Mouse (Mus musculus) forebrain, embryonic 10.5 days (tissue): ENCODE results near the gene Plch2. TPM values are rescaled to one million over a fixed set of nuclear protein-coding genes. Genes with fewer than 3 reads are reported as not detected.

Experiments
- DNase-seq: peaks from one replicate; pipeline ENCODE4 v3.0.0-alpha.2; 2017; ENCODE audit warnings: low spot score; ENCODE audit errors: extremely low spot score
- H3K27ac ChIP-seq: fragments of 300-500 bp; sonication (generic); 2 replicates; pipeline ENCODE4 v1.5.1; 2016; ENCODE audit warnings: mild to moderate bottlenecking
- H3K27me3 ChIP-seq: fragments of 300-500 bp; sonication (generic); 2 replicates; pipeline ENCODE4 v1.6.1; 2016; ENCODE audit warnings: mild to moderate bottlenecking; ENCODE audit not compliant: poor library complexity, severe bottlenecking
- H3K36me3 ChIP-seq: fragments of 300-500 bp; sonication (generic); replicated peaks from 2 replicates; pipeline ENCODE4 v1.6.1; 2016; ENCODE audit warnings: mild to moderate bottlenecking, moderate library complexity
- H3K4me1 ChIP-seq: fragments of 300-500 bp; sonication (generic); 2 replicates; pipeline ENCODE4 v1.6.1; 2016
- H3K4me3 ChIP-seq: fragments of 300-500 bp; sonication (generic); 2 replicates; pipeline ENCODE4 v1.5.1; 2016; ENCODE audit warnings: mild to moderate bottlenecking, moderate library complexity
- H3K9me3 ChIP-seq: fragments of 300-500 bp; sonication (generic); 2 replicates; pipeline ENCODE4 v1.6.1; 2016; ENCODE audit warnings: mild to moderate bottlenecking, moderate library complexity
- WGBS: fragments of 180-500 bp; shearing (Covaris S2); methylation state at CpG from one replicate; pipeline ENCODE4 v1.1.7; 2016; 5-methylcytosine and 5-hydroxymethylcytosine counted together
- polyA plus RNA-seq: library from polyadenylated mRNA; unstranded; fragments of >200 nt; fragmentation: Nextera tagmentation; extraction: Ambion mirVana; gene quantifications from 2 replicates; pipeline ENCODE4 v1.2.1, GENCODE M21; 2016

Gene Plch2
- polyA plus RNA-seq, 1 experiment from 2014 or later = 0.64 TPM

DNA sequence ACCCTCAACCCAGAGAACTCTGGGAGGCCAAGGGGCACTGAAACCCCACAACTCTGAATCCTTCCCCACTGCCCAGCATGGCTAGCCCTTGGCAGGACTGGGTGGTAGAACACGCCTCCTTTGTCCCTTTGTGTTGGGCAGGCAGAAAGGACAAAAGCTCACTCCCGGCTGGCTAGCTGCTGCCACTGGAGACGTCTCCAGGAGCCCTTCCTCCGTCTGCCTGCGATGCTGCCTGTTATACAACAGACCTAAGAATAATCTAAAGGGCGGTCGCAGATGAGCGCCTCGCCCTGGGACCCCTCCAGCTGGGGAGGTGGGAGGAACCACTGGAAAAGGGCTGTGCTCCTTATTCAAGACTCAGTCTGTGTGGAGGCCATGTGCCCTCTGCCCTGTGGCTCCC lies 16.4 kb downstream of the Plch2 start:
- Histone ChIP-seq H3K27me3 (peaks cover 90% of the 10 kb centered on the region), H3K4me1 (peaks cover 39% of the 10 kb centered on the region), H3K4me3 (no peak overlapping the region), H3K27ac (peak overlapping the region; percentile 68), H3K9me3 (no peaks in the 10 kb centered on the region), H3K36me3 (no peaks in the 10 kb centered on the region)
- peak; percentile 41 for DNase-seq
- WGBS = 14% methylated on average over 9 of the region's 9 CpGs

GRCm38 (mm10) chr4:155034787-155035186 lies 21.8 kb downstream of the Plch2 start:
- no peak overlapping the region for H3K27ac ChIP-seq
- H3K36me3 ChIP-seq = no peaks in the 10 kb centered on the region
- no peaks in the 10 kb centered on the region for H3K9me3 ChIP-seq
- WGBS = 69% methylated on average over 13 of the region's 13 CpGs
- H3K4me1 ChIP-seq = peaks cover 50% of the 10 kb centered on the region
- no peak for DNase-seq
- H3K4me3 ChIP-seq = no peak overlapping the region
- H3K27me3 ChIP-seq = peaks cover 89% of the 10 kb centered on the region

- H3K4me1 ChIP-seq = peaks cover 49% of the 10 kb centered on the region
- H3K4me3 ChIP-seq = no peak overlapping the region
- 27% methylated on average over 7 of the region's 7 CpGs for WGBS
- DNase-seq = no peak
- peaks cover 89% of the 10 kb centered on the region for H3K27me3 ChIP-seq
- no peaks in the 10 kb centered on the region for H3K9me3 ChIP-seq
- 0 out of 2 replicates have a peak overlapping the region, but pooled peaks have one; percentile 9 for H3K27ac ChIP-seq
- no peaks in the 10 kb centered on the region for H3K36me3 ChIP-seq
Measured at GRCm38 (mm10) chr4:155034202-155034601, 22.4 kb downstream of the Plch2 start.

GRCm38 (mm10) chr4:155033115-155033514 lies 23.5 kb downstream of the Plch2 start:
- WGBS = 28% methylated on average over 6 of the region's 6 CpGs

GRCm38 (mm10) chr4:155024170-155025010 lies 32.2 kb downstream of the Plch2 start:
- DNase-seq = no peak
- Histone ChIP-seq H3K4me3 (no peak overlapping the region), H3K9me3 (0 out of 2 replicates have a peak, but pooled peaks cover 4% of the 10 kb centered on the region), H3K4me1 (peaks cover 32% of the 10 kb centered on the region), H3K27ac (peak overlapping the region; percentile 15; the same call in 1 of the 2 replicates), H3K27me3 (peaks cover 28% of the 10 kb centered on the region), H3K36me3 (no peaks in the 10 kb centered on the region)
- WGBS = 86% methylated on average over 11 of the region's 11 CpGs

More at GRCm38 (mm10) chr4:155033115-155033514, 23.5 kb downstream of the Plch2 start:
- peaks cover 55% of the 10 kb centered on the region for H3K4me1 ChIP-seq
- H3K27me3 ChIP-seq = peaks cover 91% of the 10 kb centered on the region
- H3K36me3 ChIP-seq = no peaks in the 10 kb centered on the region
- H3K9me3 ChIP-seq = no peaks in the 10 kb centered on the region
- H3K27ac ChIP-seq = no peak overlapping the region
- no peak for DNase-seq
- no peak overlapping the region for H3K4me3 ChIP-seq

- H3K4me3 ChIP-seq = no peak overlapping the region
- H3K27ac ChIP-seq = no peak overlapping the region
- H3K4me1 ChIP-seq = peaks cover 46% of the 10 kb centered on the region
- DNase-seq = no peak
- H3K36me3 ChIP-seq = no peaks in the 10 kb centered on the region
- 78% methylated on average over 7 of the region's 7 CpGs for WGBS
- H3K27me3 ChIP-seq = peaks cover 39% of the 10 kb centered on the region
- 0 out of 2 replicates have a peak, but pooled peaks cover 4% of the 10 kb centered on the region for H3K9me3 ChIP-seq
Measured at GRCm38 (mm10) chr4:155022228-155022855, 34.2 kb downstream of the Plch2 start.

DNA sequence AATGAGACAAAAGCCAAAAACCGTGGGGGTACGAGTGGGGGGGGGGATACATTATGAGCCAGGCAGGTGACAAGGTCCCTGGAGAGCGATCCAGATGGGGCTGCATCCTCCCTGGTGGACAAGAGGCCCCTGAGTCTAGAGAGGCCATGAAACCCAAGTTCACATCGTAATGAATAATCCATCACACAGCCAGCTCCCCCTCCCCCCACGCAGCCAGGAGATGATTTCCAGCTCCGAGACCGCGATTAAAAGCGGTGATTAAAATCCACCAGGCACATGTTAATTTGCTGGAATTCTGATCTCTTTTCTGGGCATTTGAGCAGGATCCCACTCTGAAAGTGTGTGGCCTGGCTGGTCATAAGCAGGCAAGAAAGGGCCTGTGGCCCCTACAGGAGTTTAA lies 35.8 kb downstream of the Plch2 start:
- peaks cover 53% of the 10 kb centered on the region for H3K4me1 ChIP-seq

GRCm38 (mm10) chr4:155020141-155020540 lies 36.4 kb downstream of the Plch2 start:
- Histone ChIP-seq H3K36me3 (no peaks in the 10 kb centered on the region), H3K27me3 (peaks cover 52% of the 10 kb centered on the region), H3K4me3 (no peak overlapping the region), H3K9me3 (no peaks in the 10 kb centered on the region), H3K4me1 (peaks cover 52% of the 10 kb centered on the region), H3K27ac (no peak overlapping the region)
- DNase-seq = no peak
- WGBS = 73% methylated on average over 1 of the region's 1 CpGs

More for the DNA sequence above, 35.8 kb downstream of the Plch2 start:
- no peak for DNase-seq
- Histone ChIP-seq H3K27ac (no peak overlapping the region), H3K9me3 (no peaks in the 10 kb centered on the region), H3K36me3 (no peaks in the 10 kb centered on the region), H3K4me3 (no peak overlapping the region), H3K27me3 (peaks cover 46% of the 10 kb centered on the region)
- WGBS = 86% methylated on average over 9 of the region's 9 CpGs

DNA sequence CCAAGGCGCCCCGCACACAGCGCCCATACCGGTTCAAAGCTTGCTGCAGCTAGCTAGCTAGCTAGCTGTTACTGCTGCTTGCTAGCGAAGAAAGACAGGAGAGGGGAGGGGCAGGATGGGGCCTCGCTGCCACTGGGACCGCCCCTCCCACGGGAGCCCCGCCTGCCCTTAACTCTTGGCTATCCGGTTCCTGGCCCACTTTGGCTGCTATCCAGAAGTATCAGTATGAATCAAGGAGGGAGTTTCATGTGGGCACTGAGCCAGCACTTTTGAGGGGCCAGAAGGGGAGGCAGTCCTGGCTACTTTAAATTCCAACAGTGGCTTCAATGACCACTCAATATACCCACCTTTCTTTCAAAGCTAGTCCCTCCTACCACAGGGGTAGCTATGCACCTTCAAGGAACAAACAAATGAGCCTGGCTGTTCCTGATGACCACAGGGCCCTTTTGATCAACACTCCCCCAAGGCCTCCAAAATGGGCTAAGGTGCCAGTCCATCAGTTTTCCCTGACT lies 37.2 kb downstream of the Plch2 start:
- H3K4me1 ChIP-seq = peaks cover 53% of the 10 kb centered on the region
- DNase-seq = no peak
- WGBS = under 1% methylated on average over 10 of the region's 10 CpGs

GRCm38 (mm10) chr4:155018601-155019335 lies 37.8 kb downstream of the Plch2 start:
- peaks cover 66% of the 10 kb centered on the region for H3K27me3 ChIP-seq
- peak overlapping the region; percentile 37 for H3K4me3 ChIP-seq
- H3K9me3 ChIP-seq = no peaks in the 10 kb centered on the region
- peak overlapping the region; percentile 31; the same call in 1 of the 2 replicates for H3K27ac ChIP-seq
- DNase-seq = peak; percentile 47
- peaks cover 59% of the 10 kb centered on the region for H3K4me1 ChIP-seq
- WGBS = 5% methylated on average over 15 of the region's 15 CpGs
- no peaks in the 10 kb centered on the region for H3K36me3 ChIP-seq

More for the DNA sequence above, 37.2 kb downstream of the Plch2 start:
- H3K36me3 ChIP-seq = no peaks in the 10 kb centered on the region
- peaks cover 59% of the 10 kb centered on the region for H3K27me3 ChIP-seq
- no peaks in the 10 kb centered on the region for H3K9me3 ChIP-seq
- peak overlapping the region; percentile 37 for H3K4me3 ChIP-seq
- H3K27ac ChIP-seq = peak overlapping the region; percentile 31; the same call in 1 of the 2 replicates

DNA sequence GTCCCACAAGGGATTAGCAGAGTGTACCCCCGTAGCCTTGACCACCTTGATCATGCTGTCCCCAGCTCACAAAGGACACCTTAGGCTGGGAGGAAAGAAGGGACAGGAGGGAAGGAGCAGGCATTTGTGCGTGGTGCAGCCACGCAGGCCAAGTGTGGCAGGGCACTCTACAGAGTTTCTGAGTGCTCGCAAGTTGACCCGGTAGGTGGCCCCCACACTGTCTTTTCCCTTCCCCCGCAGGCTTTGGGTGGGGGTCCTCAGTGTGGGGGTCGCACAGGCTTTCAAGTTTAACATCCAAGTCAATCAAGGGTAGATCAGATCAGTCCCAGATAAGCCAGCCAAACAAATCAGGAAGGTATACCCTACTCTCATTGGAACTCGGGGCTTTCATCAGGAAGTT lies 38.5 kb downstream of the Plch2 start:
- Histone ChIP-seq H3K27ac (no peak overlapping the region), H3K36me3 (no peaks in the 10 kb centered on the region), H3K4me3 (no peak overlapping the region), H3K9me3 (no peaks in the 10 kb centered on the region), H3K27me3 (peaks cover 73% of the 10 kb centered on the region), H3K4me1 (peaks cover 66% of the 10 kb centered on the region)
- 74% methylated on average over 8 of the region's 8 CpGs for WGBS
- no peak for DNase-seq

DNA sequence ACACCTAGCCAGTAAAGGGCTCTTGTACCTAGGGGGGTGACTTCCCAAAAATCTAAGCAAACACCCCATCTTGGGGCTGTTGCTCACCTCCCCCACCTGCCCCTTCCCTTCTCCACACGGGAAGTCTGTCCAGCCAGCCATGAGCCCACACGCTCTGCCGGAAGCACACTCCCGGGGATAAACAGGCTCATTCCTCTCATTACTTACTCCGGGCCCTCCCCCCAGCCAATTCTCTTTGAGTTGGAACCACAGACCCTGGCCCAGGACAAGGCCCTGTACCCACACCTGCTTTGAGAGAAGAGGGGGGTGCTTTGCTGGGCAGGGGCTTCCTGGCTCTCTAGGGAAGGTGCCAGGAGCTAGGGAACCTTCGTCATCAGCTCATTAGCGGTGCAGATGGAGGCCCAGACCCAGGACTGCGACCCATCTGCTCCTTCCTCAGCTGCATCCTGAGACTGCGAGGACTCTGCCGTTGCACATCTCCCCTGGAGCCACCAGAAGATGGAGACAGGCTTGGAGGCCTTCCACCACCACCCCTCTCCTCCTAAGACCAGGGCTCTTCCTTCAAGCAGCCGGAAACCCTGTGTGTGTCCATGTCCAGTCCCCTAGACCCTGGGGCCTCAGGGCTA lies 39.2 kb downstream of the Plch2 start:
- H3K27ac ChIP-seq = no peak overlapping the region
- WGBS = 78% methylated on average over 11 of the region's 11 CpGs
- no peaks in the 10 kb centered on the region for H3K36me3 ChIP-seq
- H3K4me1 ChIP-seq = peaks cover 73% of the 10 kb centered on the region
- no peaks in the 10 kb centered on the region for H3K9me3 ChIP-seq
- no peak overlapping the region for H3K4me3 ChIP-seq
- no peak for DNase-seq
- peaks cover 75% of the 10 kb centered on the region for H3K27me3 ChIP-seq
